Mouse (Mus musculus) urinary bladder, postnatal 14 days (tissue): ENCODE data around the gene Sorbs2.
"Not testable (repeated sequence)": the region's sequence is repeated elsewhere in the genome, so short reads cannot be mapped to it uniquely, and the experiment has no call there.

Experiments
- DNase-seq: peaks from one replicate; pipeline ENCODE4 v3.0.0; 2021; ENCODE audit warnings: low spot score

The Sorbs2 gene

DNA sequence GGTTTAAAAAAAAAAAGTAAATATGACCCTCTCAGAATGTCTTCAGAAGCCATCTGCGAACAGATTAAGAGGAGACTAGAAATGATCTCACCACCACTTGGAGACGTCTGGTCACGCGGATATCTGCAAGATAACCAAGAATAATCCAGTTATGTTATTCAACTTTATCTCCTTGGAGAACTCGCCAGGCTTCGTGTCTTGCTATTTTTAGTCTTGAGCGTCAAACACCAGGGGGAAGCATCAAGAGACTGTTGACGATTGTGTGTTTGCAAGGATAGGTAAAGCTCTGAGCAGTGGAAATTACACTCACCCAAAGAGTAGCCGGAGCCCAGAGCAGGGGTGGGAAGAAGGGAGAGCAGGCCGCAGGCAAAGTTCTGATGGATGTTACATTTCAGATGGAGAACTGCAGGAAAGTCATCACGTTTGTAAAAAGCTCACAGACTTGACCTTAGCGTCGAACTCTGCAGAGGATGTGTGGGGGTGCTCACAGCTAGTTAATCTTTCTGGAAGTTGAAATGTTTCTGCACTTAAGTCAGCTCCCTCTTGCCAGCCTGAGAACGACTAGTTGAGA, 337.4 kb downstream of the Sorbs2 start:
- DNase-seq, result no peak

DNA sequence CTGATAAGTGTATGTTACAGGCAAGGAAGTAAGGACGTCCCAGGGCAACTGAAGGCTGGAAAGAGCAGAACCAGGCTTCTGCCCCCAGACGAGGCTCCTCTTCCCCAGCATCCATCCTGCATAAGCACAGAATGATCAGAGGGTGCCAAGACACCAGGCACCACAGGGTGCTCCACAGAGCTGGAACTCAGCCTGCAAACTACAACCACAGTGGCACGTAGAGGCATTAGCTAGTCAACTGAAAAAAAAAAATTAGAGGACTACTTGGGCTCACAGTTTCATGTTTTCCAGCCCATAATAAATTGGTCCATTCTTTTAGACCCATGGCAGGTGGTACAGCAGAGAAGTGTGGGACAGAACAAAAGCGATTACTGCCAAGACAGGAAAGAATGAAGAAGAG, 338.3 kb downstream of the Sorbs2 start:
- DNase-seq, result no peak

DNA sequence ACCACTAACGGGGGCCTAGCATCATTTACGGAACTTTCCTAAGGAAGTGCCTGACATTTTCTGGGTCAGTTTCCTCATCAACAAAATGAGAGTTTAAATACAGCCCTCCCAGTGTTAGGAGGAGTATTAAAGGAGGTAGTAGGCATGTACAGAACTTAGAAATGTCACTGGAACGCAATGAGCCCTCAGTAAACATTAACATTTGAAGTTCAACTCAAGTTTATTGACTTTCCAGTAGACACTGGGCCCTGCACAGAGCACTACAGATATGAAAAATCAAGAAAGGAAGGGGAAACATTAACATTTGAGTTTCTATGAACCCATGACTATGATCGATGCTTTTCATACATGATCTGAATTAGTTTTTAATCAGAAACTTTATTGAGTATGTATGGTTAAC, 347.5 kb downstream of the Sorbs2 start:
- DNase-seq, result no peak

DNA sequence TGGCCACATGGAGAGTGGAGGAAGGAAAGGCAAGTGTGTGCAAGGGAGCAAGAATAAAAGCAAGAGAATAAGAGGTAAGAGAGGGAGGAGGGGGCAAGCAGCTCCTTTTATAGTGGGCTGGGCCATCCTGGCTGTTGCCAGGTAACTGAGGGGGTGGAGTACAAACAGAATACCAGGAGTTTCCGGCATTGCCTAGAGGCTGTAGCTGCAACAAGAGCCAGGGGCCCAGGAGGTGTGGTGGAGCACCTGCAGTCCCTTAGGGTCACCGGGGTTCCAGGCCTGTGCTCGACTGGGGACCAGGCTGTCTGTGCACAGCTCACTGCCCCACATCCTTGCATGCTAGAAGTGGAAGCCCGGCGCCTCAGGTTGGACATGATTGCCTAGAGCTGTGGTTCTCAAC, 350.1 kb downstream of the Sorbs2 start:
- no peak for DNase-seq

DNA sequence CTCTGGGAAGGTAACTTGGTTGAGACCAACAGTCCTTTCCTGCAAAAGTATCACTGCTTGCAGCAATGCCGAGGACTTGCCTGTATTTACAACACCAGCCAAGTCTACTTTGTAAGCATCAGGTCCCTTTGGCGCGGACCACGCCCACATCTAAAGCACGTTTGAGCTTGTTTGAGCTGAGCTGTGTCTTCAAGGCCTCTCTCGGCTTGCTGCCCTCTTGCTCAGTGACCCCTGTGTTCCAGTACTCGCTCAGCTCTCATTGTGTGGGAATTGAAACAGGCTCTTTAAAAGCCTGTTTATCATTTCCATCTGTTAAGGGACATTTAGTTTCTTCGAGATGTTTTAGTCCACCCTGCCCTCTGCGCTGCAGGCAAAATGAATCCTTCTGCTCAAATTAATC, 350.8 kb downstream of the Sorbs2 start:
- peak; percentile 80 for DNase-seq

DNA sequence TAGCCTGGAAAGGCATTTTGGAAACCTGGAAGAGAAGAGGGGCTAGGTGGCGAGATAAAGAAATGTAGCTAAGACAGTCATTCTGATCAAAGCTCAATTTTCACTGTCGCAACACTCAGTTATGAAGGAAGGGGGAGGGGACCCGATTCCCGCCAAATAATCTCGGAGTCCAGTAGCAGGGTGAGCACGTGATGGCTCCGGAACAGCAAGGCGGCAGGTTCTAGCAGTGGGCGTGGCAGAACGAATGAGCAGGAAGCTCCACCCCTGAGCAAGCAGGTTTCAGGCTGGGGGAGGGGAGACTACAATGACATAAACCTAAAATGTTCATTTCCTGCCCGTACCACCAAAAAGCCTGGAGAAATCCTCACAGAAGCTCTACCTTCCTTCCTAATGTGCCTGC, 364.0 kb downstream of the Sorbs2 start:
- DNase-seq, result not testable (repeated sequence)

DNA sequence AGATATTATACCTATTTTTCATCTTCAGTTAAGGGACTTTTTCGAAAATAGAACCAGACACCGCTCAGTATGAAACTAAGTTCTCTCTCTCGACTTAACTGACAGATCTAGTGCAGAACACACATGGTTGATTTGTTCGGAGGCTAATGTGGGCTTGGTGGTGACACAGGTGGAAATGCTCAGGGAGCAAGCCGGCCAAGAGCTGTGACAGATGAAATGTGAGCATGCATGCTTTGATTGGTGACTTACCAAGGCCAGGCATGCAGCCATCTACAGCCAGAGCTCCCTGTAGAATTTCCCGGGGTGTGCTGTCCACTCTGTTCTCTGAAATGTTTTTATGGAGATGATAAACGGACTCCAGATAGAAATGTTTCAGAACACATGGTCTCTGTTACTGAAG, 364.5 kb downstream of the Sorbs2 start:
- DNase-seq, result peak; percentile 59

DNA sequence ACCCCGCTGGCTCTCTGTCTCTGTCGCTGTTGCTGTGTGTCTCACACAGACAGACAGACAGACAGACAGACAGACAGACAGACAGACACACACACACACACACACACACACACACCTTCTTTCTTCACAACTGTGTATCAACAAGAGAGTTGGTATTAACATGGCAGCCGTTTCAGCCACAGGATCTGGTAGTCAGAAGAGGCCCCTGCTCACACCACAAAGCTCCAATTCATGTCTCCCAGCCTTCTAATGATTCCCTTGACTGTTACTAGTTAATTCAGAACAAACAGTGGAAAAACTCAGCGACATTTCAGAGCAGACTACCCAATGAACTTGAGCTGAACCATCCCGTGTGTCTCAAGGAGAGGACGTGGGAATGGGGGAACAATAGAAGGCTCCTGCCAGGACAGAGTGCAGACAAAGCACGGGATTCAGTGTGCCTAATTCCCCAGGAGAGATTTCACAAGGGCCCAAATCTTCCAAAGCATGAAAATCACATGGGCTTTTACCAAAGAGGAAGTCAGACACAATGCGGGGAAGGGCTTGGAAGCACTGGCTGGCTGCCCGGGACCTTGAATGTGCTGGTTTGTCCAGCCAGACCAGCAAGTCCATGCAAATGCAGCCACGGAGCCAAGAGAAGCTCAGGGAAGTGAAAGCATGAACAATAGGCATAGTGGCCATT, 367.5 kb downstream of the Sorbs2 start:
- DNase-seq, result peak; percentile 90

DNA sequence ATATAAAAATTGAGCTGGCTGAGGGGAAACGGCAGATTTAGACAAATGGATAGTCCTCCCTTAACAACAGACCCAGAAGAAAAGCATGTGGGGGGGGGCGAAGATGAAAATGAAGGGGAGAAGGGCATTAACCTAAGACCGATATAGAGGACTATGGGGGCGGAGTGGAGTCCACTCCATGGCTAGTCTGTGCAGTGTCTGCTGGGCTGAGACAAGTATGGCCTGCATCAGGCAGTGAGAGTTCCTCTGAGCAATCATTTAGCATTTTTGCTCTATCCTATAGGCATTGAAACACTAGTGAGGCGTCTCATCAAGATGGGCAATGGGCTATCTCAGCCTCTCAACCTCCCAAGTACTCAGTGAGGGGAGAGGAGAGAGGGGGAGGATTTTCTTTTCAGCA, 368.8 kb downstream of the Sorbs2 start:
- no peak for DNase-seq
